Mouse (Mus musculus) forebrain, embryonic 13.5 days (tissue): ENCODE data around the gene Ifitm10. TPM values are rescaled to one million over a fixed set of nuclear protein-coding genes. Genes with fewer than 3 reads are reported as not detected.
A peak's percentile ranks its signal among the peaks of the same experiment; 100 is the strongest.
"Not testable (repeated sequence)": the region's sequence is repeated elsewhere in the genome, so short reads cannot be mapped to it uniquely, and the experiment has no call there.

Experiments
- ATAC-seq: fragments of 200-750 bp; cut with Nextera tagmentation; 2 replicates; pipeline ENCODE4 v1.8.0; 2017
- H3K27ac ChIP-seq: fragments of 300-500 bp; sonication (generic); 2 replicates; pipeline ENCODE4 v1.5.1; 2015; ENCODE audit warnings: inconsistent platforms, mild to moderate bottlenecking, moderate library complexity
- H3K27me3 ChIP-seq: fragments of 300-500 bp; sonication (generic); 2 replicates; pipeline ENCODE4 v1.6.1; 2015; ENCODE audit warnings: mild to moderate bottlenecking, inconsistent platforms
- H3K36me3 ChIP-seq: fragments of 300-500 bp; sonication (generic); 2 replicates; pipeline ENCODE4 v1.6.1; 2015; ENCODE audit warnings: mild to moderate bottlenecking, inconsistent platforms; ENCODE audit not compliant: poor library complexity, severe bottlenecking
- H3K4me1 ChIP-seq: fragments of 300-500 bp; sonication (generic); 2 replicates; pipeline ENCODE4 v1.6.1; 2015; ENCODE audit warnings: inconsistent platforms
- H3K4me2 ChIP-seq: fragments of 300-500 bp; sonication (generic); 2 replicates; pipeline ENCODE4 v1.6.1; 2015; ENCODE audit warnings: inconsistent platforms, mild to moderate bottlenecking, moderate library complexity
- H3K4me3 ChIP-seq: fragments of 300-500 bp; sonication (generic); 2 replicates; pipeline ENCODE4 v1.5.1; 2015; ENCODE audit warnings: mild to moderate bottlenecking, inconsistent platforms
- H3K9ac ChIP-seq: fragments of 300-500 bp; sonication (generic); 2 replicates; pipeline ENCODE4 v1.6.1; 2015; ENCODE audit warnings: mild to moderate bottlenecking, inconsistent platforms
- H3K9me3 ChIP-seq: fragments of 300-500 bp; sonication (generic); replicated peaks from 2 replicates; pipeline ENCODE4 v1.6.1; 2016; ENCODE audit warnings: inconsistent platforms
- WGBS: fragments of 180-500 bp; shearing (Covaris S2); methylation state at CpG from one replicate; pipeline ENCODE4 v1.1.7; 2015; 5-methylcytosine and 5-hydroxymethylcytosine counted together
- polyA plus RNA-seq: library from polyadenylated mRNA; unstranded; fragments of >200 nt; fragmentation: Nextera tagmentation; extraction: Ambion mirVana; gene quantifications from 2 replicates; pipeline ENCODE4 v1.2.1, GENCODE M21; 2015

Ifitm10 gene
- polyA plus RNA-seq, 1 experiment from 2014 or later: 0.96 TPM

GRCm38 (mm10) chr7:142353854-142354253, 19.7 kb downstream of the Ifitm10 start:
- Histone ChIP-seq H3K4me3 (no peak overlapping the region), H3K9ac (no peak overlapping the region), H3K27ac (no peak overlapping the region), H3K9me3 (no peaks in the 10 kb centered on the region), H3K27me3 (no peaks in the 10 kb centered on the region), H3K4me2 (no peak overlapping the region), H3K36me3 (no peaks in the 10 kb centered on the region), H3K4me1 (peaks cover 17% of the 10 kb centered on the region)
- WGBS: 72% methylated on average over 5 of the region's 5 CpGs
- no peak for ATAC-seq

- Histone ChIP-seq H3K27ac (peak overlapping the region; percentile 51; the same call in 1 of the 2 replicates), H3K4me1 (peaks cover 17% of the 10 kb centered on the region), H3K4me2 (no peak overlapping the region), H3K4me3 (no peak overlapping the region), H3K27me3 (no peaks in the 10 kb centered on the region), H3K36me3 (no peaks in the 10 kb centered on the region), H3K9ac (no peak overlapping the region), H3K9me3 (no peaks in the 10 kb centered on the region)
- ATAC-seq: peak; percentile 72
- WGBS: 58% methylated on average over 5 of the region's 5 CpGs
These were observed 22.0 kb downstream of the Ifitm10 start for GRCm38 (mm10) chr7:142351569-142351968.

GRCm38 (mm10) chr7:142349308-142349961, 24.1 kb downstream of the Ifitm10 start:
- 20% methylated on average over 9 of the region's 9 CpGs for WGBS
- no peaks in the 10 kb centered on the region for H3K27me3 ChIP-seq
- H3K4me1 ChIP-seq: peaks cover 17% of the 10 kb centered on the region
- peak; percentile 89 for ATAC-seq
- H3K36me3 ChIP-seq: no peaks in the 10 kb centered on the region
- H3K4me2 ChIP-seq: no peak overlapping the region
- no peak overlapping the region for H3K4me3 ChIP-seq
- H3K9ac ChIP-seq: no peak overlapping the region
- H3K27ac ChIP-seq: peak overlapping the region; percentile 63; the same call in 1 of the 2 replicates
- no peaks in the 10 kb centered on the region for H3K9me3 ChIP-seq

GRCm38 (mm10) chr7:142347542-142347941, 26.0 kb downstream of the Ifitm10 start:
- no peaks in the 10 kb centered on the region for H3K9me3 ChIP-seq
- H3K27ac ChIP-seq: no peak overlapping the region
- peaks cover 17% of the 10 kb centered on the region for H3K4me1 ChIP-seq
- H3K9ac ChIP-seq: no peak overlapping the region
- 86% methylated on average over 4 of the region's 4 CpGs for WGBS
- no peaks in the 10 kb centered on the region for H3K27me3 ChIP-seq
- no peaks in the 10 kb centered on the region for H3K36me3 ChIP-seq
- no peak overlapping the region for H3K4me2 ChIP-seq
- ATAC-seq: no peak
- no peak overlapping the region for H3K4me3 ChIP-seq

DNA sequence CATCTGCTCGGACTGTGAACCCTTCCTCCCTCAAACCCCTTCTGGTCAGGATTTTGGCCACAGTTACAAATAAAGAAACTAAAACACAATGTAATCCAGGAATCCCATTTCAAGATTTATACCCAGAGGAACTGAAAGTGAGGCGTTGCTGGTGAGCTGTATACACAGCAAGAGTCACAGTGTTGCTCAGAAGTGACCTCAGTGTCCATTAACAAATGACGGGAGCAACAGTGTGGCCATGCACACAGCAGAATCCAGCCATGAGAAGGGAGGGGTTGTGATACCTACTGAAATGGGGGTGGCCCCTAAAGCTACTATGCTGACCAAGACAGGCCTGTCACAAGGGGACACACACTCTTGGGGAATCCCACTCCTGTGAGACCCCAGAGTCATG, 31.3 kb downstream of the Ifitm10 start:
- Histone ChIP-seq H3K9me3 (no peaks in the 10 kb centered on the region), H3K27me3 (no peaks in the 10 kb centered on the region), H3K4me2 (no peak overlapping the region), H3K9ac (no peak overlapping the region), H3K4me3 (no peak overlapping the region), H3K36me3 (no peaks in the 10 kb centered on the region), H3K27ac (no peak overlapping the region), H3K4me1 (no peaks in the 10 kb centered on the region)
- no peak for ATAC-seq
- 82% methylated on average over 3 of the region's 3 CpGs for WGBS

GRCm38 (mm10) chr7:142341564-142342246, 31.8 kb downstream of the Ifitm10 start:
- Histone ChIP-seq H3K4me1 (no peaks in the 10 kb centered on the region), H3K4me3 (no peak overlapping the region), H3K9me3 (no peaks in the 10 kb centered on the region), H3K9ac (no peak overlapping the region), H3K27ac (no peak overlapping the region), H3K27me3 (no peaks in the 10 kb centered on the region), H3K36me3 (no peaks in the 10 kb centered on the region), H3K4me2 (no peak overlapping the region)
- ATAC-seq: no peak
- WGBS: 80% methylated on average over 10 of the region's 10 CpGs

- no peak overlapping the region for H3K9ac ChIP-seq
These were observed 33.1 kb downstream of the Ifitm10 start for GRCm38 (mm10) chr7:142340269-142340970.

DNA sequence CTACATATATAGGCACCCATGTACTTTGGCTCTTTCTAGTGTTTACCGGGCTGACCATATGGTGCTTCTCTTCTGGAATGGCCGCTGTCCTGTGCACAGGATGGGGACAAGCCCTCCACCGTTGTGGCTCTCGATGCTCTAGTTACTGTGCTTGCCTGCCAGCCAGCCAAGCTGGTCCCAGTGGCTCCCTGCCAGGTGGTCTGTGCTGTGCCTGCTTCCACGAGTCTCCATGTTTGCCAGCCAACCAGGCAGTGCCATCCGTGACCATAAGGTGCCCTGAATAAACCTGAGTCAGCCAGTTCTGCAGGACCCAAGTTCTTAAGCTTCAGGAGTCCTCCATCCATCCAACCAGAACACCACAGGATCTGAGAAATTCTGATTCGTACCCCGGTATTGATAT, 38.4 kb downstream of the Ifitm10 start:
- no peak overlapping the region for H3K4me2 ChIP-seq
- 76% methylated on average over 8 of the region's 8 CpGs for WGBS
- no peak overlapping the region for H3K27ac ChIP-seq
- no peaks in the 10 kb centered on the region for H3K27me3 ChIP-seq
- H3K4me1 ChIP-seq: no peaks in the 10 kb centered on the region
- H3K9ac ChIP-seq: no peak overlapping the region
- ATAC-seq: peak; percentile 41; the same call in 1 of the 2 replicates
- no peak overlapping the region for H3K4me3 ChIP-seq
- no peaks in the 10 kb centered on the region for H3K9me3 ChIP-seq
- no peaks in the 10 kb centered on the region for H3K36me3 ChIP-seq

More at GRCm38 (mm10) chr7:142340269-142340970, 33.1 kb downstream of the Ifitm10 start:
- no peak overlapping the region for H3K4me3 ChIP-seq
- H3K36me3 ChIP-seq: no peaks in the 10 kb centered on the region
- no peaks in the 10 kb centered on the region for H3K9me3 ChIP-seq
- no peak overlapping the region for H3K4me2 ChIP-seq
- H3K4me1 ChIP-seq: no peaks in the 10 kb centered on the region
- 64% methylated on average over 10 of the region's 10 CpGs for WGBS
- ATAC-seq: no peak
- H3K27me3 ChIP-seq: no peaks in the 10 kb centered on the region
- no peak overlapping the region for H3K27ac ChIP-seq

DNA sequence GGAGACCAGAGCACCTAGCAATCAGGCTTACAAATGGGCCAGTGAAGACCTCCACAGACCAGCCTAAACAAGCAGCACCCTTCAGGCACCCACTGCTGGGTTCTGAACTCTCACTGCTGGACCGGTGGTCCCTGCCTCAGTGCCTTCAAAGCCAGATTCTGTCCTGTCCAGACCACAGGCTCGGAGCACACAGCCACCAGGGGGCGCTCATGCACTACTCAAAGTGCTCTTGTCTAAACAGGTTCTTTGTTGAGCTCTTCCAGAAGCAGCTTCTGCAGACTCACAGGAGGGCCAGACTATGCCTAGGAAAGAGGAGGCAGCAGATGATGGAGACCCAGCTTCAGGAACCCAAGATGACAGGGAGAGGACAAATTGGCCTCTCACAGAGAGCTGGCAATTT, 39.3 kb downstream of the Ifitm10 start:
- Histone ChIP-seq H3K36me3 (no peaks in the 10 kb centered on the region), H3K4me3 (no peak overlapping the region), H3K27me3 (no peaks in the 10 kb centered on the region), H3K4me2 (no peak overlapping the region), H3K27ac (no peak overlapping the region), H3K9me3 (no peaks in the 10 kb centered on the region), H3K4me1 (no peaks in the 10 kb centered on the region), H3K9ac (no peak overlapping the region)
- ATAC-seq: peak; percentile 94
- WGBS: 0% methylated on average over 3 of the region's 3 CpGs

DNA sequence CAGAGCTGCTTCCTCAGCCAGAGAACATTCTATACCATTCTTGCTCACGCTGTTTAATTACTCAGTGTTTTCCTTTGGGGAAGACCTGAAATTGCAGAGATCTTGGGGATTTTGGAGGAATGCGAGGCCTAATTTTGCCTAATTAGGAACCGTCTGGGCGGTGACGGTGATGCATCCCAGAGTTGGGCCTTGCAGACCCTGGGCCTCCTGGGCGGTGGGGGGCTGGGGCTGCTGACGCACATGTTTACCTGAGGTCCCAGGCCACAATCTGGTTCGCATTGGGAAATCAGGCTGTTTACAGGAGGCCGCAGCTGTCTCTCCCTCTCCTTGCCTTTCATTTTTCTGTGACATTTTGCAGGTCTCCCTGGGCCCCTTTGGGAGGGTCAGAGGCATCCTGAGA, 40.8 kb downstream of the Ifitm10 start:
- H3K4me1 ChIP-seq, ATAC-seq, H3K4me3 ChIP-seq, H3K9me3 ChIP-seq, H3K9ac ChIP-seq, H3K27me3 ChIP-seq, H3K4me2 ChIP-seq, H3K27ac ChIP-seq, H3K36me3 ChIP-seq: not testable (repeated sequence)
- 69% methylated on average over 6 of the region's 9 CpGs for WGBS

- H3K9ac ChIP-seq: no peak overlapping the region
- H3K27ac ChIP-seq: no peak overlapping the region
- no peak overlapping the region for H3K4me2 ChIP-seq
- no peaks in the 10 kb centered on the region for H3K9me3 ChIP-seq
- no peak overlapping the region for H3K4me3 ChIP-seq
- ATAC-seq: no peak
- no peaks in the 10 kb centered on the region for H3K4me1 ChIP-seq
- 86% methylated on average over 4 of the region's 4 CpGs for WGBS
- H3K36me3 ChIP-seq: no peaks in the 10 kb centered on the region
- no peaks in the 10 kb centered on the region for H3K27me3 ChIP-seq
These were observed 42.3 kb downstream of the Ifitm10 start for GRCm38 (mm10) chr7:142331281-142331680.

GRCm38 (mm10) chr7:142330271-142330724, 43.3 kb downstream of the Ifitm10 start:
- no peak for ATAC-seq
- no peaks in the 10 kb centered on the region for H3K36me3 ChIP-seq
- 87% methylated on average over 9 of the region's 9 CpGs for WGBS

More at GRCm38 (mm10) chr7:142330271-142330724, 43.3 kb downstream of the Ifitm10 start:
- Histone ChIP-seq H3K4me1 (no peaks in the 10 kb centered on the region), H3K9me3 (no peaks in the 10 kb centered on the region), H3K27ac (no peak overlapping the region), H3K27me3 (no peaks in the 10 kb centered on the region), H3K4me2 (no peak overlapping the region), H3K4me3 (no peak overlapping the region), H3K9ac (no peak overlapping the region)
